Mouse (Mus musculus) MEL-GATA-1-ER (cell line): ENCODE measurements around the gene Ttll11.

Source experiments
- DNase-seq: peaks from one replicate; pipeline ENCODE4 v3.0.0-alpha.2; 2012; ENCODE audit warnings: low read depth; ENCODE audit errors: extremely low read depth

Gene Ttll11

DNA sequence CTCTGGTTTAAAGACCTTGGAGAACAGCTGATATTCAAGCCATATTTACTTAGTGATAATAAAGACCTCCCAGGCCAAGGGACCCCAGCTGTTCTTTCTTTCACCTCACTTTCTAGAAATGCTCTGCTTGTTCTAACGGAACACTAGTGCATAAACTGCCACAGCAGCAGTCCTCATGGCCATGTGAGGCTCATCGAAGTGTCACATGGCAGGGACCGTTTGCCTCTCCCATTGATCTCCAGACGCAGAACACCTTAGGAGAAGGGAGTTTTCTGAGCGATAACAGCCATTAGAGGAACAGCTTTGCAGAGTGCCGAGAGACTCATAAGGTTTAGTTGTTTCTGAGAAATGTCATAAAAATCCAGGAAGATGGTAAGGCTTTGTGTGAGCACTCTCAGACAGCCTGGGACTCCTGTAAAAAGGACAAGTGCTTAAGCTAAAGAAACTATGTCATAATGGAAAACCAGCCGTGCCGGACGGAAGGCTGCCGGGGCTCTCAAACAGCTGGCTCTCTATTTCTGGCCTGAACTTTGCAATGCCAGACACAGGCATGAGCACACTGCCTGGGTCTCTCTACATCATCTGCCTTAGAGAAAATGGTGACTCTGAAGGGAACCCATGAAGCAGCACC is 13.7 kb downstream of the Ttll11 start:
- no peak for DNase-seq

GRCm38 (mm10) chr2:35963280-35963679 is 16.4 kb downstream of the Ttll11 start:
- DNase-seq = no peak

DNA sequence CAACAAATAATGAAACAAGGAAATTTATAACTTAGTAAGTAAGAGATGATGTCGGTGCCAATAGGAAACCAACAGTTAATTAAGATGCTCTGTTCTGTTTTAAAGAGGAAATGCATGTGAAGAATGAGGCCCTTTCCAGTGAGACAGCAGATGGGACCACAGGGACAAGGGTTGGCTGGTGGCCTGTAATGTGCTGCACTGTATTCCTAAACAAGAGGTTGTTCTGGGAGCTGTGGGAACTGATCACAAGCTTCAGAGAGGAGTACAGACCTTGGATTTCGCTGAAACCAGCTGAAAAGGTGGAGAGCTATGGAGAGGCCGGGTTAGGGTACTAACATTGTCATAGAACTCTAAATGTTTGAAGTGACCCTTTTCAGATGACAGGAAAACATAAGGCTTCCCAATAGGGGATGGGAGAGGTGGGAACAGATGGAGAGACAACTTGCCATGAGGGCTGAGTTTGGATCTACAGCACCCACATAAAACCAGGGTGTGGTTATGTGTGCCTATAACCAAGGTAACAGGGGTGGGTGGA is 18.1 kb downstream of the Ttll11 start:
- no peak for DNase-seq

- DNase-seq = no peak
Observed at GRCm38 (mm10) chr2:35957471-35958140, 22.1 kb downstream of the Ttll11 start.

GRCm38 (mm10) chr2:35955211-35955610 is 24.5 kb downstream of the Ttll11 start:
- DNase-seq = no peak

- DNase-seq = no peak
Observed at GRCm38 (mm10) chr2:35952187-35952958, 27.3 kb downstream of the Ttll11 start.

- DNase-seq = no peak
Observed at GRCm38 (mm10) chr2:35944896-35945295, 34.8 kb downstream of the Ttll11 start.

DNA sequence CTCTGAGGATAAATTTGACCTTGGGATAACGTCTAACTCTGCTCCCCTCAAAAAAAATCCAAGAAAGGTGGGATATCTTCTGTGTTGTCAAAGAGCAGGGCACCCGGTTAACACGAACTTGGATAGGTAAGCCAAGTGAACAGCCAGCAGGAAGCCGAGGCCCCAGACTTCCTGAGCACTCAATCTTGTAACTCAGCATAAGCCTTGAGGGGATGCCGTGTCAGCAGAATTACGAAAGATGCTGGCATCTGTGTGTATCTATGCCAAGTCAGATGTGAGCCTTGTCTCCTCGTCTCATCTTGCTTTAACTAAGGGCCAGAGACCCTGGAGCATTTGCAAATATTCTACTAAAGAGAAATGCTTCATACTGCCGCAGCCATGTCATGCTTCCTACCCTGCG is 36.8 kb downstream of the Ttll11 start:
- DNase-seq = no peak

GRCm38 (mm10) chr2:35935045-35935444 is 44.7 kb downstream of the Ttll11 start:
- no peak for DNase-seq

DNA sequence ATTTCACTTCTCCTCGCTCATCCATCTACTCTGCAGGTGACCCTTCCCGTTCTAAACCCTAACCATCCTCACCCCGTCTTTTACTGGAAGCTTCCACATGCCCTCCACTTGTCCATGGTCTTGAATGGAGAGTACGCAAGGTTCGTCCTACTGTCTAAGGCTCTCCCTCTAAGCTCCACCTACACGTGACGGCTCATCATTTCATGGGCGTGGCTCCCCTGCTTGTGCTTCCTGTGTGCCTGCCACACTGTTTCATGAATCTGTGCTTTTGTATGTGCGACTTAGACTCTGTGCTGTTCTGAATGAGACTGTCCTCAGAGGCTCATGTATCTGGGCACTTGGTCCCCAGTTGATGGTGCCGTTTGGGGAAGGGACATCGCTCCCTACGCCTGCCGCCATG is 46.6 kb downstream of the Ttll11 start:
- no peak for DNase-seq

DNA sequence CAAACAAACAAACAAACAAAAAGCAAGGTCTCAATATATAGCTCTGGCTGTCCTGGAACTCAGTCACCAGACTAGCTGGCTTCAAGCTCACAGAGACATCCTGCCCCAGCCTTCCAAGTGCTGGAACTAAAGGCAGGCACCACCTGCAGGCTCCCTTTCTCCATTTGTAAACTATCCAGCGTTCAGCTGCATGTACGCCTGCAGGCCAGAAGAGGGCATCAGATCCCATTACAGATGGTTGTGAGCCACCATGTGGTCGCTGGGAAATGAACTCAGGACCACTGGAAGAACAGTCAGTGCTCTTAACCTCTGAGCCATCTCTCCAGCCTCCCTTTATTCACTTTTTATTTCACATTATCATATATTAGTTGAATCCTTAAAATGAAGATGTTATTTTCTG is 48.1 kb downstream of the Ttll11 start:
- no peak for DNase-seq

DNA sequence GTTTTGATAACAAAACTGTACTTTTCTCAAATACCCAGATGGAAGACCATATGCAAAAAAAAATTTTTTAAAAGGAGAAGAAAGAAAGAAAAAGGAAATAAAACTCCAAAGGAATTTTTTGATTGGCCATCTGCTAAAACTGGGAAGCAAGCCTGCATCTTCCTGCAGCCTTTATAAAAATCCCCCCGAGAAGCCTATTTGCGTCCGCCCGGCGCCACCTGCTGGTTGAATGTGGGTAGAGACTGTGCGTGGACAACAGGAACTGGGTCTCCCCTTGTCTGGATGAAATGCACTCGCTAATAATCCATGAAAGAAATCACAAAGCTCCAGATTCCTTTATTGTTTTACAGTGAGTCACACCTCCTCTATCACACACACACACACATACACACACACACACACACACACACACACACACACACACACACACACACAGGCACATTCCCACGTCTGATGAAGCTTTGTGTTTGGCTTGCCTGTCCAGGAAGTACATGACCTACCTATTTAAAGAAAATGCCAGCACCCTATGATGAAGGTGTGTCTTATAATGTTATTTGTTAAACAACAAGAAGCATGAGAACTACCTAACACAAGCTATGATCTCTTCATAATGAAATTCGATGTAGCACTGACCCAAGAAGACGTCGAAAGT is 49.1 kb downstream of the Ttll11 start:
- peak; percentile 33 for DNase-seq

GRCm38 (mm10) chr2:35928133-35928532 is 51.6 kb downstream of the Ttll11 start:
- no peak for DNase-seq

- no peak for DNase-seq
Observed at GRCm38 (mm10) chr2:35924947-35925346, 54.8 kb downstream of the Ttll11 start.

GRCm38 (mm10) chr2:35922956-35923355 is 56.8 kb downstream of the Ttll11 start:
- no peak for DNase-seq

DNA sequence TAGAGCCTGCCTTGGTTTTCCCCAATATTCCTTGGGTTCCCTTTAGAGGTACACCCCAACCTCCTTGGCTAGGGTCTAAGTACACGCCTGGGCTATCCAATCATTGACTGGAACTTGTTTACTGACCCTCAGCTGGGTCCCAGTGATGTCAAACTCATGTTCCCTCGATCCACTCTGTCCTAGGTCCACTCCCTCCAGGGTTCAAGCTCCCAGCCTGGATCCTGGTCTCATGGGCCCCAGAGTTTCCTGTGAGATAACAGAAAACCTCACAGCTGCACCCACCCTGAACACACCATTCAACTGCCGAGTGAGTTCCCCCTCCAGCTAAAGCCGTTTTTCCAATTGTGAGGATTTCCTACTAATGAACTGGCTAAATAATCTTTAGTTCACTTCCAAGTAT is 67.6 kb downstream of the Ttll11 start:
- no peak for DNase-seq

DNA sequence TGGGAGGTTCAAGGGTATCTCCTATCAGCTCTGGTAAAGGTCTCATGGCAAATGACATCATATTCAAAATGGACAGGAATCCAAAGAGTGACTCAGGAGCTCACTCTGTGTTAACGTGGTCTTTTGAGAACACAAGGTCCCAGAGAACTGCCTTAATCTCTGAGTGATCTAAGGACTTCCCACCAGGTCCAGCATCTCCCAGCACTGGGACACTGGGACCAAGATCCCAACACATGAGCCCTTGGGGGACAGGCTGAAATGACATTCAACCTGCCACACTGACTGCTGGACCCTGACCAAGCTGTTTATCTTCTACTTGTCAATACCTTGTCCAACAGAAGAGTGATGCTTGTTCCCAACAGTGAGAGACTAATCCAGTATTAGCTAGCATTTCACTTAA is 68.0 kb downstream of the Ttll11 start:
- no peak for DNase-seq

DNA sequence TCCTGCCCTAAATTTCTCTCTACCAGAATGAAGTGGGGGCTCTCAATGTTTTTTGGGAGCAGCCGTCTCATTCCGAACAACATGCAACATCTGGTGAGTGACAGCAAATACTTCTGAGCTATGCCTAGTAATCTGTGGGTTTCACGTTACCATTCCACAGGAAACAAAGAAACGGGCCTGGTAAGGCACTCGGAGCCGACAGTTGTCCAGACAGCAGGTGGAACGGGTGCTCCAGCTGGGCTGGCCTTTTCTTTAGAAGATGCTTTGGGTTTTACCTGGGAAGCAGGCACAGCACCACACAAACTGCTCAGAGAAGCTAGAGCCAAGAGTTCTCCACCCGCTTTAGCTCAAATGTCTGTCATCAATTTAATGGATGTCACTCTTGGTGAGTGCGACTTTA is 69.0 kb downstream of the Ttll11 start:
- no peak for DNase-seq

- no peak for DNase-seq
Observed at GRCm38 (mm10) chr2:35909353-35909752, 70.4 kb downstream of the Ttll11 start.

GRCm38 (mm10) chr2:35907578-35907977 is 72.1 kb downstream of the Ttll11 start:
- no peak for DNase-seq

GRCm38 (mm10) chr2:35906174-35906798 is 73.4 kb downstream of the Ttll11 start:
- peak; percentile 52 for DNase-seq
